Mouse (Mus musculus) embryonic facial prominence, embryonic 13.5 days (tissue): ENCODE results near the gene Negr1. TPM values are rescaled to one million over a fixed set of nuclear protein-coding genes. Genes with fewer than 3 reads are reported as not detected.

ENCODE experiments used
- ATAC-seq: fragments of 200-750 bp; cut with Nextera tagmentation; 2 replicates; pipeline ENCODE4 v1.8.0; 2017; ENCODE audit warnings: low read depth; ENCODE audit not compliant: insufficient number of reproducible peaks, insufficient read depth, low FRiP score, low TSS enrichment
- H3K27ac ChIP-seq: fragments of 300-500 bp; sonication (generic); 2 replicates; pipeline ENCODE4 v1.5.1; 2015; ENCODE audit warnings: moderate library complexity, mild to moderate bottlenecking, inconsistent platforms
- H3K27me3 ChIP-seq: fragments of 300-500 bp; sonication (generic); 2 replicates; pipeline ENCODE4 v1.6.1; 2015; ENCODE audit warnings: mild to moderate bottlenecking, inconsistent platforms
- H3K36me3 ChIP-seq: fragments of 300-500 bp; sonication (generic); 2 replicates; pipeline ENCODE4 v1.6.1; 2015; ENCODE audit warnings: mild to moderate bottlenecking, inconsistent platforms
- H3K4me1 ChIP-seq: fragments of 300-500 bp; sonication (generic); 2 replicates; pipeline ENCODE4 v1.6.1; 2015; ENCODE audit warnings: inconsistent platforms
- H3K4me2 ChIP-seq: fragments of 300-500 bp; sonication (generic); 2 replicates; pipeline ENCODE4 v1.6.1; 2015; ENCODE audit warnings: moderate library complexity, mild to moderate bottlenecking, inconsistent platforms
- H3K4me3 ChIP-seq: fragments of 300-500 bp; sonication (generic); 2 replicates; pipeline ENCODE4 v1.5.1; 2015; ENCODE audit warnings: mild to moderate bottlenecking, inconsistent platforms
- H3K9ac ChIP-seq: fragments of 300-500 bp; sonication (generic); 2 replicates; pipeline ENCODE4 v1.6.1; 2015; ENCODE audit warnings: mild to moderate bottlenecking, inconsistent platforms
- H3K9me3 ChIP-seq: fragments of 300-500 bp; sonication (generic); 2 replicates; pipeline ENCODE4 v1.6.1; 2016; ENCODE audit warnings: inconsistent platforms
- WGBS: fragments of 180-500 bp; shearing (Covaris S2); methylation state at CpG from one replicate; pipeline ENCODE4 v1.1.7; 2015; ENCODE audit warnings: mixed read lengths; 5-methylcytosine and 5-hydroxymethylcytosine counted together
- polyA plus RNA-seq: library from polyadenylated mRNA; unstranded; fragments of >200 nt; fragmentation: Nextera tagmentation; extraction: Ambion mirVana; gene quantifications from 2 replicates; pipeline ENCODE4 v1.2.1, GENCODE M21; 2015

Gene Negr1
- polyA plus RNA-seq, 1 experiment from 2014 or later, result 5.1 TPM

GRCm38 (mm10) chr3:156590612-156591011, 29.0 kb downstream of the Negr1 start:
- ATAC-seq, result no peak
- H3K4me2 ChIP-seq, result no peak overlapping the region
- H3K4me3 ChIP-seq, result no peak overlapping the region
- H3K9ac ChIP-seq, result no peak overlapping the region
- 82% methylated on average over 4 of the region's 4 CpGs for WGBS
- no peak overlapping the region for H3K27ac ChIP-seq
- H3K36me3 ChIP-seq, result no peaks in the 10 kb centered on the region
- no peaks in the 10 kb centered on the region for H3K9me3 ChIP-seq
- no peaks in the 10 kb centered on the region for H3K4me1 ChIP-seq
- H3K27me3 ChIP-seq, result no peaks in the 10 kb centered on the region

- no peaks in the 10 kb centered on the region for H3K36me3 ChIP-seq
- H3K9ac ChIP-seq, result no peak overlapping the region
- H3K27ac ChIP-seq, result no peak overlapping the region
- no peak for ATAC-seq
- no peaks in the 10 kb centered on the region for H3K4me1 ChIP-seq
- no peaks in the 10 kb centered on the region for H3K9me3 ChIP-seq
- WGBS, result 78% methylated on average over 2 of the region's 2 CpGs
- no peak overlapping the region for H3K4me3 ChIP-seq
- H3K4me2 ChIP-seq, result no peak overlapping the region
- no peaks in the 10 kb centered on the region for H3K27me3 ChIP-seq
These were observed 29.5 kb downstream of the Negr1 start for GRCm38 (mm10) chr3:156591125-156591524.

- no peaks in the 10 kb centered on the region for H3K4me1 ChIP-seq
- no peaks in the 10 kb centered on the region for H3K9me3 ChIP-seq
- H3K36me3 ChIP-seq, result no peaks in the 10 kb centered on the region
- H3K4me3 ChIP-seq, result no peak overlapping the region
- no peak overlapping the region for H3K4me2 ChIP-seq
- no peak for ATAC-seq
- H3K9ac ChIP-seq, result no peak overlapping the region
- WGBS, result 74% methylated on average over 3 of the region's 3 CpGs
- H3K27ac ChIP-seq, result no peak overlapping the region
- no peaks in the 10 kb centered on the region for H3K27me3 ChIP-seq
These were observed 45.3 kb downstream of the Negr1 start for GRCm38 (mm10) chr3:156606846-156607245.

GRCm38 (mm10) chr3:156619921-156620320, 58.3 kb downstream of the Negr1 start:
- H3K4me3 ChIP-seq, result no peak overlapping the region
- H3K4me2 ChIP-seq, result no peak overlapping the region
- no peak overlapping the region for H3K27ac ChIP-seq
- WGBS, result 86% methylated on average over 2 of the region's 2 CpGs
- H3K9me3 ChIP-seq, result no peaks in the 10 kb centered on the region
- no peaks in the 10 kb centered on the region for H3K4me1 ChIP-seq
- no peak overlapping the region for H3K9ac ChIP-seq
- no peaks in the 10 kb centered on the region for H3K36me3 ChIP-seq
- no peaks in the 10 kb centered on the region for H3K27me3 ChIP-seq
- no peak for ATAC-seq

GRCm38 (mm10) chr3:156628594-156628993, 67.0 kb downstream of the Negr1 start:
- Histone ChIP-seq H3K9ac (no peak overlapping the region), H3K27me3 (no peaks in the 10 kb centered on the region), H3K4me3 (no peak overlapping the region), H3K4me2 (no peak overlapping the region), H3K9me3 (no peaks in the 10 kb centered on the region), H3K4me1 (no peaks in the 10 kb centered on the region), H3K27ac (no peak overlapping the region), H3K36me3 (no peaks in the 10 kb centered on the region)
- WGBS, result 56% methylated on average over 2 of the region's 2 CpGs
- no peak for ATAC-seq

GRCm38 (mm10) chr3:156632942-156633341, 71.3 kb downstream of the Negr1 start:
- no peaks in the 10 kb centered on the region for H3K27me3 ChIP-seq
- ATAC-seq, result no peak
- no peak overlapping the region for H3K4me2 ChIP-seq
- H3K4me1 ChIP-seq, result no peaks in the 10 kb centered on the region
- 38% methylated on average over 3 of the region's 3 CpGs for WGBS
- H3K4me3 ChIP-seq, result no peak overlapping the region
- no peaks in the 10 kb centered on the region for H3K36me3 ChIP-seq
- H3K27ac ChIP-seq, result no peak overlapping the region
- H3K9me3 ChIP-seq, result no peaks in the 10 kb centered on the region
- no peak overlapping the region for H3K9ac ChIP-seq

GRCm38 (mm10) chr3:156639382-156639781, 77.8 kb downstream of the Negr1 start:
- Histone ChIP-seq H3K4me1 (no peaks in the 10 kb centered on the region), H3K4me3 (no peak overlapping the region), H3K27ac (no peak overlapping the region), H3K36me3 (no peaks in the 10 kb centered on the region), H3K9ac (no peak overlapping the region), H3K9me3 (no peaks in the 10 kb centered on the region), H3K4me2 (no peak overlapping the region), H3K27me3 (no peaks in the 10 kb centered on the region)
- 62% methylated on average over 3 of the region's 3 CpGs for WGBS
- ATAC-seq, result no peak

- no peaks in the 10 kb centered on the region for H3K9me3 ChIP-seq
- no peak overlapping the region for H3K9ac ChIP-seq
- no peaks in the 10 kb centered on the region for H3K4me1 ChIP-seq
- WGBS, result 83% methylated on average over 3 of the region's 3 CpGs
- H3K36me3 ChIP-seq, result no peaks in the 10 kb centered on the region
- H3K4me3 ChIP-seq, result no peak overlapping the region
- H3K27me3 ChIP-seq, result no peaks in the 10 kb centered on the region
- no peak overlapping the region for H3K27ac ChIP-seq
- no peak for ATAC-seq
- H3K4me2 ChIP-seq, result no peak overlapping the region
These were observed 82.2 kb downstream of the Negr1 start for GRCm38 (mm10) chr3:156643710-156644363.

- Histone ChIP-seq H3K36me3 (no peaks in the 10 kb centered on the region), H3K4me2 (no peak overlapping the region), H3K27ac (no peak overlapping the region), H3K4me3 (no peak overlapping the region), H3K4me1 (no peaks in the 10 kb centered on the region), H3K27me3 (no peaks in the 10 kb centered on the region), H3K9me3 (no peaks in the 10 kb centered on the region), H3K9ac (no peak overlapping the region)
- WGBS, result 72% methylated on average over 3 of the region's 3 CpGs
- ATAC-seq, result no peak
These were observed 86.8 kb downstream of the Negr1 start for GRCm38 (mm10) chr3:156648378-156648777.

GRCm38 (mm10) chr3:156662553-156662952, 101.0 kb downstream of the Negr1 start:
- Histone ChIP-seq H3K9me3 (no peaks in the 10 kb centered on the region), H3K36me3 (no peaks in the 10 kb centered on the region), H3K9ac (no peak overlapping the region), H3K4me3 (no peak overlapping the region), H3K27ac (no peak overlapping the region), H3K27me3 (no peaks in the 10 kb centered on the region), H3K4me1 (no peaks in the 10 kb centered on the region), H3K4me2 (no peak overlapping the region)
- 93% methylated on average over 2 of the region's 2 CpGs for WGBS
- ATAC-seq, result no peak

GRCm38 (mm10) chr3:156672560-156672959, 111.0 kb downstream of the Negr1 start:
- no peaks in the 10 kb centered on the region for H3K27me3 ChIP-seq
- no peak overlapping the region for H3K4me3 ChIP-seq
- ATAC-seq, result no peak
- H3K27ac ChIP-seq, result no peak overlapping the region
- H3K36me3 ChIP-seq, result no peaks in the 10 kb centered on the region
- H3K4me1 ChIP-seq, result no peaks in the 10 kb centered on the region
- H3K9me3 ChIP-seq, result no peaks in the 10 kb centered on the region
- no peak overlapping the region for H3K4me2 ChIP-seq
- 81% methylated on average over 3 of the region's 3 CpGs for WGBS
- H3K9ac ChIP-seq, result no peak overlapping the region

GRCm38 (mm10) chr3:156690059-156690605, 128.5 kb downstream of the Negr1 start:
- no peaks in the 10 kb centered on the region for H3K36me3 ChIP-seq
- no peaks in the 10 kb centered on the region for H3K4me1 ChIP-seq
- no peak overlapping the region for H3K4me3 ChIP-seq
- no peaks in the 10 kb centered on the region for H3K9me3 ChIP-seq
- 88% methylated on average over 5 of the region's 5 CpGs for WGBS
- H3K27ac ChIP-seq, result no peak overlapping the region
- no peak overlapping the region for H3K4me2 ChIP-seq
- H3K9ac ChIP-seq, result no peak overlapping the region
- no peak for ATAC-seq
- H3K27me3 ChIP-seq, result no peaks in the 10 kb centered on the region
